ENCODE assay signal across 7 mouse cellular contexts in genomic region chr11:121965911-121966310, GRCm38 (mm10).
DNase-seq lines count a peak whose midpoint lies in the region; ATAC-seq and TF ChIP-seq lines count a peak whose summit lies in the region.
"Not testable (repeated sequence)": the region's sequence is repeated elsewhere in the genome, so short reads cannot be mapped to it uniquely, and the experiment has no call there.

No protein-coding gene starts in this region.

- not testable (repeated sequence) for TF ChIP-seq POLR2A in brain, embryonic 14.5 days (IDR thresholded peaks at IDR 0.05; ENCODE audit: borderline replicate concordance, extremely low read depth, insufficient read depth, insufficient read length, poor library complexity, severe bottlenecking)

- H3K27ac ChIP-seq in hindbrain, postnatal 0 days; layer of hippocampus, adult 2 months: not testable (repeated sequence)

- H3K4me3 ChIP-seq in hindbrain, postnatal 0 days (ENCODE audit: low read length); layer of hippocampus, adult 2 months: not testable (repeated sequence)

- not testable (repeated sequence) for H3K9ac ChIP-seq in hindbrain, postnatal 0 days (replicated peaks; ENCODE audit: low read length)

- not testable (repeated sequence) for TF ChIP-seq CTCF in brain, embryonic 14.5 days (IDR thresholded peaks at IDR 0.05; ENCODE audit: borderline replicate concordance, extremely low read depth, insufficient read depth, insufficient read length)
- peak; percentile 28 for TF ChIP-seq CTCF in hindbrain, postnatal 0 days (IDR thresholded peaks at IDR 0.05; ENCODE audit: low read depth)
- TF ChIP-seq CTCF in layer of hippocampus, adult 2 months (conservative IDR thresholded peaks at IDR 0.05): peak; percentile 37; the same call in 1 of the 2 replicates

- H3K4me1 ChIP-seq in hindbrain, postnatal 0 days (ENCODE audit: insufficient read depth, low read length): not testable (repeated sequence)

- not testable (repeated sequence) for H3K36me3 ChIP-seq in hindbrain, postnatal 0 days (ENCODE audit: insufficient read depth, low read length); splenic B cell, adult 2 months (ENCODE audit: control insufficient read depth, insufficient read depth, low read length, poor library complexity, severe bottlenecking)

- H3K27me3 ChIP-seq in hindbrain, postnatal 0 days (ENCODE audit: insufficient read depth, low read length); splenic B cell, adult 2 months (ENCODE audit: control insufficient read depth, insufficient read depth, low read length, poor library complexity, severe bottlenecking): not testable (repeated sequence)

- H3K9me3 ChIP-seq in hindbrain, postnatal 0 days (ENCODE audit: low read length): not testable (repeated sequence)

- H3K4me2 ChIP-seq in hindbrain, postnatal 0 days (ENCODE audit: low read depth, low read length): not testable (repeated sequence)

- peak; percentile 28 for DNase-seq in ES-CJ7 (ENCODE audit: low read depth, low spot score)
- peak; percentile 12 for DNase-seq in brain, embryonic 14.5 days (ENCODE audit: low read depth)
- DNase-seq in embryo, embryonic 11 days: peak; percentile 19
- not testable (repeated sequence) for DNase-seq in hindbrain, postnatal 0 days (ENCODE audit: low spot score); layer of hippocampus, adult 2 months (ENCODE audit: low spot score in 2 of 2)
- peak; percentile 3 for DNase-seq in lung, postnatal 36 days
- peak; percentile 16 for DNase-seq in splenic B cell, adult 2 months (ENCODE audit: low read depth, low spot score)

- ATAC-seq in hindbrain, postnatal 0 days: not testable (repeated sequence)

- WGBS in hindbrain, postnatal 0 days: 0% methylated on average over 1 of the region's 1 CpGs
